Mouse (Mus musculus): ENCODE results near the gene Trib3. TPM values are rescaled to one million over a fixed set of nuclear protein-coding genes. Genes with fewer than 3 reads are reported as not detected.

Gene Trib3
- total RNA-seq, 1 experiment: 18.5 TPM

GRCm38 (mm10) chr2:152349842-152350540, 6.2 kb upstream of the Trib3 start:
- Histone ChIP-seq H3K4me1 (ENCODE audit: control insufficient read depth in 2 of 2, insufficient read depth in 2 of 2, low read length in 2 of 2, poor library complexity in 1 of 2) (peaks cover 12 to 14% of the 10 kb centered on the region in 2 experiments), H3K4me3 (ENCODE audit: insufficient read depth in 1 of 2, low read depth in 1 of 2, low read length in 2 of 2, poor library complexity in 1 of 2, severe bottlenecking in 1 of 2) (peak overlapping the region; percentile 27 to 54), H3K9ac (ENCODE audit: insufficient read depth, low read depth, low read length, poor library complexity, severe bottlenecking) (peak overlapping the region; percentile 81), H3K27ac (ENCODE audit: insufficient read depth, low read depth, low read length, poor library complexity, severe bottlenecking) (peak overlapping the region; percentile 98), H3K9me3 (ENCODE audit: control insufficient read depth, insufficient read depth, low read depth, low read length) (no peaks in the 10 kb centered on the region), H3K36me3 (ENCODE audit: control insufficient read depth, insufficient read depth, low read length, poor library complexity, severe bottlenecking) (no peaks in the 10 kb centered on the region)
- DNase-seq (ENCODE audit: low read depth, low spot score): peak; percentile 73
- in situ Hi-C loops (cut with MboI; ENCODE audit: low sequenced_read_pairs in 2 of 2, unreplicated experiment in 2 of 2): no loop called here
- TF ChIP-seq CHD2 (IDR thresholded peaks at IDR 0.05; ENCODE audit: low read depth, low read length) (no peak), MAFK (IDR thresholded peaks at IDR 0.05; ENCODE audit: insufficient read depth, low read depth, low read length) (peak; percentile 95), ZNF384 (IDR thresholded peaks at IDR 0.05; ENCODE audit: low read depth, low read length) (peak; percentile 89), ZC3H11A (IDR thresholded peaks at IDR 0.05; ENCODE audit: borderline replicate concordance, low read depth, low read length) (no peak), HCFC1 (IDR thresholded peaks at IDR 0.05; ENCODE audit: borderline replicate concordance, insufficient read depth, low read length) (peak; percentile 40; the same call in 1 of the 2 replicates)

DNA sequence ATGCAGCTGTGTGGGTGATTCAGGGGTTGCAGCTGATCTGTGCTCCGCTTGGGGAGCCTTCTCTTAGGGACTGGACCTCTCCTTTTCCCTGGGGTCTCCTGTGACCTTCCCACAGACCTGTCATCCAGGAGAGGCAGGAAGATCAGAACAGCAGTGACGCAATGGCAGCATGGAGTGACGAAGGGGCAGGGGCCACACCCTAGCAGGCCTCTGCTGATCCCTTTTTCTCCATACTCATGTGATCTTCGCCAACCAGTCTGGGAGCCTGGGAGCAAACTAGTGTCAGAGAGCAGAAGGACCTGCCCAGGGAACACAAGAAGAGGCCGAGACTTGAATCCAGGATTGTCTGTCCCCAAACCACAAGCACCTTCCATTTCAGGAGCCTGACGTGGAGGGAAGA, 5.4 kb upstream of the Trib3 start:
- Histone ChIP-seq H3K4me1 (ENCODE audit: control insufficient read depth in 2 of 2, insufficient read depth in 2 of 2, low read length in 2 of 2, poor library complexity in 1 of 2) (peaks cover 12 to 15% of the 10 kb centered on the region in 2 experiments), H3K27ac (ENCODE audit: insufficient read depth, low read depth, low read length, poor library complexity, severe bottlenecking) (peak overlapping the region; percentile 98), H3K9ac (ENCODE audit: insufficient read depth, low read depth, low read length, poor library complexity, severe bottlenecking) (peak overlapping the region; percentile 68), H3K4me3 (ENCODE audit: insufficient read depth in 1 of 2, low read depth in 1 of 2, low read length in 2 of 2, poor library complexity in 1 of 2, severe bottlenecking in 1 of 2) (peak overlapping the region; percentile 19 to 54), H3K36me3 (ENCODE audit: control insufficient read depth, insufficient read depth, low read length, poor library complexity, severe bottlenecking) (no peaks in the 10 kb centered on the region), H3K9me3 (ENCODE audit: control insufficient read depth, insufficient read depth, low read depth, low read length) (no peaks in the 10 kb centered on the region)
- in situ Hi-C loops (cut with MboI; ENCODE audit: low sequenced_read_pairs in 2 of 2, unreplicated experiment in 2 of 2): no loop called here
- DNase-seq (ENCODE audit: low read depth, low spot score): no peak
- TF ChIP-seq ZC3H11A (IDR thresholded peaks at IDR 0.05; ENCODE audit: borderline replicate concordance, low read depth, low read length) (no peak), HCFC1 (IDR thresholded peaks at IDR 0.05; ENCODE audit: borderline replicate concordance, insufficient read depth, low read length) (no peak), CHD2 (IDR thresholded peaks at IDR 0.05; ENCODE audit: low read depth, low read length) (no peak), MAFK (IDR thresholded peaks at IDR 0.05; ENCODE audit: insufficient read depth, low read depth, low read length) (no peak), ZNF384 (IDR thresholded peaks at IDR 0.05; ENCODE audit: low read depth, low read length) (no peak)

DNA sequence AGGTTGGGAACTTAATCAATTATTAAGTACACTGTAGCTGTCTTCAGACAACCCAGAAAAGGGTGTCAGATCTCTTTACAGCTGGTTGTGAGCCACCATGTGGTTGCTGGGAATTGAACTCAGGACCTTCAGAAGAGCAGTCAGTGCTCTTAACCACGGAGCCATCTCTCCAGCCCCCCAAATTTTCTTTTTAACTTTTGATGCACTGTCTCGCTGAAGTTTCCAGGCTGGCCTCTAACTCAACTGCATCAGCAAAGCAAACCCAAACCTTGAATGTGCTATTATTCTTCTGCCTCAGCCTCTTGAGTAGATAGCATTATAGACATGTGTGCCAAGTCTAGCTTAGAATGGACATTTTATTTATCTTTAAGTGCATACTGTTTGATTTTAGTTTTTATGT, 3.9 kb upstream of the Trib3 start:
- Histone ChIP-seq H3K9ac (ENCODE audit: insufficient read depth, low read depth, low read length, poor library complexity, severe bottlenecking) (peak overlapping the region; percentile 38; the same call in 1 of the 2 replicates), H3K4me1 (ENCODE audit: control insufficient read depth in 2 of 2, insufficient read depth in 2 of 2, low read length in 2 of 2, poor library complexity in 1 of 2) (peaks cover 15% of the 10 kb centered on the region in 2 experiments), H3K27ac (ENCODE audit: insufficient read depth, low read depth, low read length, poor library complexity, severe bottlenecking) (no peak overlapping the region), H3K36me3 (ENCODE audit: control insufficient read depth, insufficient read depth, low read length, poor library complexity, severe bottlenecking) (peaks cover 3% of the 10 kb centered on the region; the same call in 1 of the 2 replicates), H3K4me3 (ENCODE audit: insufficient read depth in 1 of 2, low read depth in 1 of 2, low read length in 2 of 2, poor library complexity in 1 of 2, severe bottlenecking in 1 of 2) (no peak overlapping the region), H3K9me3 (ENCODE audit: control insufficient read depth, insufficient read depth, low read depth, low read length) (no peaks in the 10 kb centered on the region)
- DNase-seq (ENCODE audit: low read depth, low spot score): no peak
- TF ChIP-seq CHD2 (IDR thresholded peaks at IDR 0.05; ENCODE audit: low read depth, low read length) (no peak), HCFC1 (IDR thresholded peaks at IDR 0.05; ENCODE audit: borderline replicate concordance, insufficient read depth, low read length) (no peak), ZNF384 (IDR thresholded peaks at IDR 0.05; ENCODE audit: low read depth, low read length) (no peak), MAFK (IDR thresholded peaks at IDR 0.05; ENCODE audit: insufficient read depth, low read depth, low read length) (no peak), ZC3H11A (IDR thresholded peaks at IDR 0.05; ENCODE audit: borderline replicate concordance, low read depth, low read length) (no peak)
- in situ Hi-C loops (cut with MboI; ENCODE audit: low sequenced_read_pairs in 2 of 2, unreplicated experiment in 2 of 2): no loop called here

DNA sequence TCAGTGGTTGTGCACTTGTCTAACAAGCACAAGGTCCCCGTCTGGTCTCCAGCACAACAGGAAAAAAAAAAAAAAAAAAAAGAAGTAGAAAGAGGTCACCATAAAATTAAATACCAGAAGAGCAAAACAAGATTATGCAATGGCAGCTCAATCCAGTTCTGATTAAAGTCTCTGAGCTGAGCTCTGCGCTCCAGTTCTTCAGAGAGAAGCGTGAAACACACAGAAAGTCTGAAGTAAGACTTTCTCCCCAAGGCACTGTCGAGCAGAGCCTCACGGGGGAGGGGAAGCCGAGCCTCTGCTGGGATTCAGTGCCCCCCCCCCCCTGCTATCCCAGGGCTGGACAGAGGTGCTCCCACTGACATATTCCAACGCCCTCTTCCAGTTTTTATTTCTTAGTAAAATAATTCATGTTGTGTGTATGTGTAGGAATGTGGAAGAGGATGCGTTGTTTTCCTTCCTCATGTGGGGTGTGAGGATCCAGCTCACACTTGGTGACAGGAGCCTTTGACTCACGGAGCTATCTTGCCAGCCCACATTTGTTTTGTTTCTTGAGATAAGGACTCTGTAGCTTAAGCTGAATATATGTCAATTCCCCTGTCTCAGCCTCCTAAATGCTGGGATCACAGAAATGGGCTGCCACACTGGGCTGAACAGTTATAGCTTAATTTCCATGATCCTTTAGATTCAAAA, 3.1 kb upstream of the Trib3 start:
- Histone ChIP-seq H3K27ac (ENCODE audit: insufficient read depth, low read depth, low read length, poor library complexity, severe bottlenecking) (no peak overlapping the region), H3K9ac (ENCODE audit: insufficient read depth, low read depth, low read length, poor library complexity, severe bottlenecking) (no peak overlapping the region; the same call in 1 of the 2 replicates), H3K4me1 (ENCODE audit: control insufficient read depth in 2 of 2, insufficient read depth in 2 of 2, low read length in 2 of 2, poor library complexity in 1 of 2) (peaks cover 15 to 16% of the 10 kb centered on the region in 2 experiments), H3K36me3 (ENCODE audit: control insufficient read depth, insufficient read depth, low read length, poor library complexity, severe bottlenecking) (peaks cover 10% of the 10 kb centered on the region; the same call in 1 of the 2 replicates), H3K9me3 (ENCODE audit: control insufficient read depth, insufficient read depth, low read depth, low read length) (no peaks in the 10 kb centered on the region), H3K4me3 (ENCODE audit: insufficient read depth in 1 of 2, low read depth in 1 of 2, low read length in 2 of 2, poor library complexity in 1 of 2, severe bottlenecking in 1 of 2) (no peak overlapping the region)
- TF ChIP-seq ZNF384 (IDR thresholded peaks at IDR 0.05; ENCODE audit: low read depth, low read length) (no peak), ZC3H11A (IDR thresholded peaks at IDR 0.05; ENCODE audit: borderline replicate concordance, low read depth, low read length) (no peak), CHD2 (IDR thresholded peaks at IDR 0.05; ENCODE audit: low read depth, low read length) (no peak), HCFC1 (IDR thresholded peaks at IDR 0.05; ENCODE audit: borderline replicate concordance, insufficient read depth, low read length) (no peak)
- in situ Hi-C loops (cut with MboI; ENCODE audit: low sequenced_read_pairs in 2 of 2, unreplicated experiment in 2 of 2): no loop called here
- DNase-seq (ENCODE audit: low read depth, low spot score): no peak

Data from ES-E14 (cell line).